Mouse (Mus musculus): ENCODE results near the gene Iqca.

Gene Iqca

DNA sequence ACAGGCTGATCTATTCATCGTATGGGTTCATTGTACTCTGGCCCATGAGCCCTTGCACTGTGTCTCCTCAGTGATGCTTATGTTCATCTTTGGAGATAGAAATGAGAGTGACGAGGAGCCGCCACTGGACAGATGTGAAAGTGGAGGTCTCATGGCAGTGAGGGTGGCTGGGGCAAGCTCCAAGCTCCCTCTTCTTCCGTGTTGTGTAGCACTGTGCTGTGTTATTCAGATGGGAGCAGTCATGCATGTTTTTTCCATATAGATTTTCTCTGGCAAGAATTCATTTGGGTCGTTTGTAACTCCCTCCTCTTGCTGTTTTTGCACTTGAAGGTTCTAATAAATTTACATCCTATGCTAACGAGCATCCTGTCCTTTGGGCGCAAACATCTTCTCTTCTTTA, 21.2 kb downstream of the Iqca start:
- no peak for DNase-seq

DNA sequence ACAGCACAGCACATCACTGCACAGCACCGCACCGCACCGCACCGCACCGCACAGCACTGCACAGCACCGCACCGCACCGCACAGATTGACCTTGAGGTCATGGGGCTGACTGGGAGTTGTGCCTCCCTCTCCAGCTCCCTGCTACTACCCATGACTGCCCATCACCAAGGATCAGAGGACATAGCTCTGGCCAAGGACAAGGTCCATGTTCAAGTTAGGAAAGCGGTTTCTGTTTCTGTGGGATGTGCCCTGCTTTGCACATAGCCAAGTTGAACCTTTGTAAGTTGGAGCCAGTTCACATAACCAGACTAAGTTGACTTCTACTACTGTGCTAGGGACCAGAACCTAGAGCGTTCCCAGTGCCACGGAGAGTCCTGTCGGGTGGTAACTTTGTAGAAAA, 28.6 kb downstream of the Iqca start:
- no peak for DNase-seq

DNA sequence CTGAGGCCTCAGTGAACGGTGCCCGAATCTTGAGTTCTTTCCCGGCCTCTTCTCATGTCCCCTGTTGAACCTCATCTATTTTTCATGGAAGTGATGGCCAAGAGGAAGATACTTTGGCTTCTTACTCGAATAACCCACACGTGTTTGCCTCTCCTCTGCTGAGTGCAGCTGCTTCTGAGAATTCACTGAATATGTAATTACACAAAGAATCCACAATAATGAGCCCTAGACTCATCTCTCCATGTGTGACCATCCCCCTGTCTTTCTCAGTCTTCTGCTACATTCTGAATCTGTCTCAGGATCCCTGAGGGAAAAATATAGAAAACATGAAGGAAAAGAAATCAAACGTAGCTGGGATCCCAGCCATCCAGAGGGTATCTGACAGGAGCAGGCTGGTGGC, 32.5 kb downstream of the Iqca start:
- no peak for DNase-seq

- DNase-seq = no peak
Measured at GRCm38 (mm10) chr1:90119214-90119613, 34.0 kb downstream of the Iqca start.

DNA sequence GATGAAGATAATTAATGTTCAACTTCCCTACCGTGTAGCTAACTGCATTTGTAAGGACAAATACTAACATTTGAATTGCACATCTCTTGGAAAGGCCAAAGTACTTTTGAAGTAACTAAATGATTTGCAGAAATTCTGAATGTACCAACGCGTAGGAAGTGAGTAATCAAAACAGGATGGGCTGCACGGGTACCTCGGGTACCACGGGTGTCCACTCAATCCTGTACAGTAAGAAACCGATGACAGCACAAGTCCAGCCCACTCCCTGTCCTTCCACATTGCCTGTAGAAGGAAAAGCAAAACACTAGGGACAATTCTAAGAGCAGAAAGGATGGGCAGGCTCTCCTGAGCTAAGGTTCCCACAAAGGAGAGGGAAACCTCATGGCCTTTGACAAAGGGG, 36.0 kb downstream of the Iqca start:
- DNase-seq = peak; percentile 13

GRCm38 (mm10) chr1:90114586-90114985, 38.6 kb downstream of the Iqca start:
- no peak for DNase-seq

DNA sequence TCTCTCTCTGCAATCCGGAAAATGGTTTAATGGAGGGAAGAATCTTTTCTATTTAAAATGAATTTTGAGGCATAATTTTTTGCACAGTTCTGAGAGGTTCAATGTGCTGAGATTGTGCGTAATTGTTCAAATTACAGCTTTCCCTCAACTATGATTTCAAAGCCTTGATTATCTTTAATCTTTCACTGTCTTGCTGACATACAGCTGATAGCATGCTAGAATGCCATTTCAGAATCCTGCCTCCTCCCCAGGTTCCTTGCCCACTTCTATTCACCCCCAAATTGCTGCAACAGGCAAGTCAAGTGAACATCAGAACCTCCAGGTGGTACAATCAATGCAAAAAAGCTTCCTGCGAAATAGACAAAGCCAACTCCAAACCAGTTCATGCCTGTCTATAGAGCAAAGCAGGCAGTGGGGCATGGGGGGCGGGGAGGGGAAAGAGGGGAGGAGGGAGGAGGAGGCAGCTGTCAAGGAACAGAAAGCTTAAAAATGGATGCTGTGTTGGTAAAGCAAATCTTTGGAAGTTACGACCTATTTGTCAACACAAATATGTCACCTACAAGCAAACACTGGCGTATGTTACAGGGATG, 39.5 kb downstream of the Iqca start:
- DNase-seq = no peak

DNA sequence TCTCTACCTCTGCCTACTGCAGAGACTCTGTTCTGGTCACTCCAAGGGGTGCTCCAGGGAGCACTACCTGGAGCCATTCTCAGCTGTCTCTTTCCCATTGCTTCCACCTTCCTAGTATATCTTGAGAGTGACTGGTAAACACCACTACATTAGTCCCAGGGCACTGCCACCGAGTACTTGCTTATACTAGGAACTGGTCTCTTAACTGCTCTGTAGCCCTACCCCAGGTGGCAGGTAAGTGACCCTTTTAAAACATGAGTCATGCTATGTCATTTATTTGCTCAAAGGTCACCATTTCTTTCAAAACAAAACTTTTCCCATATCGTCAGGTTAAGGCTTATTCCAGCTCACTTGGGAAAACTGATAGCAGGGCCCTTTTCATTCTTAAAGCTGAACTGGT, 40.5 kb downstream of the Iqca start:
- no peak for DNase-seq

- peak; percentile 21 for DNase-seq
Measured at GRCm38 (mm10) chr1:90111198-90111839, 41.9 kb downstream of the Iqca start.

GRCm38 (mm10) chr1:90103896-90104487, 49.2 kb downstream of the Iqca start:
- DNase-seq = peak; percentile 46

- DNase-seq = peak; percentile 65
Measured at GRCm38 (mm10) chr1:90100360-90101232, 52.6 kb downstream of the Iqca start.

DNA sequence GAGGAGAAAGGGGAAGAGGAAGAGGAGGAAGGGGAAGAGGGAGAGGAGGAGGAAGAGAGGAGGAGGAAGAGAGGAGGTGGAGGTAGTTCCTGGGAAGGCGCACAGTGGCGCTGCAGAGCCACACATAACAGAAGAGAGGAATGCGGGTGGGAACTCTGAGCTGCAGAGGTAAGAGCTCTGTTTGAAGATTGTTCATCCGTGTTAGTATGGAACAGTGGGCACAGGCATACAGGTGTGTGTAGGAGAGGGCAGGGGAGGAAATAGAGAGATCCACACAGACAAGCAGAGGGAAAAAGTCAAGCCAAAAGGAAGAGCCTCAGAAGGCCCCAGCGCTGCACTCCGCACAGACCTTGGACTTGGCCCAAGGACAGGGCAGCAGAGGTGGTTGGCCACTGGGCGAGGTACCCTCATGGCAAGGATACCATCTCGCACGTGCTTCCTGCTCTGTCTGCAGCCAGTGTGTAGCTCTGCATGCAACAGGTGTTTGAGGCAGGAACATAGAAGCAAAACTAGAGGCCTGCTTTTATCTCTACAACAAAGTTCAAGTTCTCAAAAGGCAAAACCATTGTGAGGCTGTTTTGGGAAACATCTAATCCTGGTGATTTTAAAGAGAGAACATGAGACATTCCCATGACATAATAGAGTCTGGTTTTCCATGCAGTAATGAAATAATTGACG, 60.2 kb downstream of the Iqca start:
- no peak for DNase-seq

DNA sequence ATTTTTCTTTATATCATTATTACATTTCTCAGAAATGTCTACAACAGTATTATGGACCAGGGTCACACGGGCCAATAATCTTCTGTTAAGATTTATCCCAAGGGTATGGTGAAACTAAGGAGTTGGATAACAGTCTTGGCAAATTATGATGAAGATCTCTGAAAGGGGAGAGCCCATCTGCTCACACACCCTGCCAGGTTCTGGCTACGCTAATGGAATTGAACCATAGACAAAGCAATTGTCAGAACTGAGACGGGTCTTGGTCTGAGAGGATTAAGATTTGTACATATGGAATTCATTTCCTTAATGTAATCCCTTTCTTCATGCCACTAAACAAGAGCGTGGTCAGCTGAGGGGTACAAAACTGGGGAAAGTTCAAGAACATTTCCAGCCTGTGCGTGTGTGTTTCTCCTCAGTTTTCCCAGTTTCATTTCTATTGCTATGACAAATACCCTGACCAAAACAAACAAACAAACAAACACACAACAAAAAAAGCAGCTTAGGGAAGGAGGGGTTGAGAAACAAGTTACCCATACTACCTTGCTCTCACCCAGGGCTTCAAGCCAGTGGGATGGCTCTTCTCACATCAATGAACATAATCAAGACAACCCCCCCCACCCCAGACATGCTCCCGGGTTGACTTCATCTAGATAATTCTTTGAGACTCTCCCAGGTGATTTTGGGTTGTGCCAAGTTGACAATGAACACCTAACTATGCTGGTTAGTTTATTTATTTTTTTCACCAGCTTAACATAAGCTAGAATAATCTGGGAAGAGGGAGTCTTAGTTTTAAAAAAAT, 64.8 kb downstream of the Iqca start:
- no peak for DNase-seq

GRCm38 (mm10) chr1:90086461-90086860, 66.7 kb downstream of the Iqca start:
- DNase-seq = no peak

GRCm38 (mm10) chr1:90085526-90086157, 67.6 kb downstream of the Iqca start:
- DNase-seq = no peak

DNA sequence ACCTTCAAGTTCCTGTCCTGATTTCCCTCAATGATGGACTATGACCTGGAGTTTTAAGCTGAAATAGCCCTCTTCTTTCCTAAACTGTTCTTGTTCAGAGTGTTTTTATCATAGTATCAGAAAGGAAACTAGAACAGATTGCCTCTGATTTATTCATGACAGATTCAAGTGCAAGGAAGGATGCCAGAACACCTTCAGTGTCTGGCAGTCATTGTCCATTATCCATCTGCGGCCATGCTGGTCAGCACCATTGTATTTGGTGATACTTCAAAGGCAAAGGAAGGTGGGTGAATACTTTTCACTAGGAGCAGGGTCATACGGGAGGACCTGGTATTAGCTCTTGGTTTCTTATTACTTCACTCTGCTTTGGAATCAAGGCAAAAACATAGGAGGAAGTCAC, 76.9 kb downstream of the Iqca start:
- no peak for DNase-seq

GRCm38 (mm10) chr1:90074779-90075178, 78.4 kb downstream of the Iqca start:
- DNase-seq = no peak

- no peak for DNase-seq
Measured at GRCm38 (mm10) chr1:90071812-90072580, 81.2 kb downstream of the Iqca start.

DNA sequence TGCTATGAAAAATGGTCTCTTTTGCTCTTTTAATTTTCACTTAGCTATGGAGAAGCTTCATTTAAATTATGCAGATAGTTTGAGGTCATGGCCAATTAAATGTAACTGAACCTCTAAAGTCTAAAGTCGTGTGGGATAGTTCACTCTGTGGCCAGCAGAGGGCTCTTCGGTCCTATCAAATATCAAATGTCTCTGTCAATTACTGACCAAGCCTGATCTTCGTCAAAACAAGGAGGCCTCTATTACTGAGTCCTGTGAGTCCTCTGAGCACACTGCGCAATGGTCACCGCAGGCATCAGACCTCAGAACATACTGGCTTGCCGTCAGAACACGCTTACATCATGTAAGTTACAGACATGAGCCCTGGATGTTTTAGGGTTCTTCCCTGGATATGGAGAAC, 92.6 kb downstream of the Iqca start:
- DNase-seq = peak; percentile 74

DNA sequence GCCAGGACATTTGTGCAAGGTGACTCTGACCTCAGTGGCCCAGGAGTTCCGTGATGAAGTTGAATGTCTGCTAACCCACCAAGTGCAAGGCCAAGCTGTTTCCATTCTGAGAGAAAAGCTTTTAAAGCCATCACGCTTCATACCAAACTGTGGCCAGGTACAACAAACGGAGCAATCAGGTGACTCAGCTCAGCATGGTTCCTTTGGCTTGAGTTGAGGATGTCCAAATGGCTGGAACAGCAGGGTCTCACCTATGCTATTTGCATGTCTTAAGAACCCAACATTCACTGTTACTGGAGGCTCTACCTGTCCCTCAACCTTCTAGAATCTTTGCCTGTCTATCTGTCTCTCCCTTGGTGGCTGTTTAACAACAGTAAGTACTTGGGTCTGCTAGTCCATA, 93.1 kb downstream of the Iqca start:
- no peak for DNase-seq

GRCm38 (mm10) chr1:90054991-90055390, 98.2 kb downstream of the Iqca start:
- DNase-seq = no peak

Data from lung, postnatal 10 days (tissue).